Mouse (Mus musculus): ENCODE measurements around the gene Slc22a3.
A peak's percentile ranks its signal among the peaks of the same experiment; 100 is the strongest.

The Slc22a3 gene

DNA sequence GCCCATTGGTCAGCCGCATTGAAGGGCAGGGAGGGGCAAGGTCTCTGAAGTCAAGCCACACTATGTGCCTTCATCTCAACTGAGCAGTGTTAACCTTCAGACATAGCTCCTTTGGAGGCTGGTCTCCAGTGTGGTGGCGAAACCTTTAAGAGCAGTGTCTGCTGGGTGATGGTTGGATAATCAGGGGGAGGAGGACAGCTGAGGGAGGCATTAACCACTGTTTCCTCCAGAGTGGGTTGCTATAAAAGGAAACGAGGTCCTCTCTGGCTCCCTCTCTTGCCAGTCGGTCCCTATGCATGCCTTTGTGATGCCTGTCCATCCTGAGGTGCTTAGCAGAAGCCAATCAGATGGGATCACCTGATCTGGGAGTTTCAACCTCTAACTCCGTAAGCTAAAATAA is 38.8 kb downstream of the Slc22a3 start:
- DNase-seq (ENCODE audit: low spot score in 2 of 2) = no peak

DNA sequence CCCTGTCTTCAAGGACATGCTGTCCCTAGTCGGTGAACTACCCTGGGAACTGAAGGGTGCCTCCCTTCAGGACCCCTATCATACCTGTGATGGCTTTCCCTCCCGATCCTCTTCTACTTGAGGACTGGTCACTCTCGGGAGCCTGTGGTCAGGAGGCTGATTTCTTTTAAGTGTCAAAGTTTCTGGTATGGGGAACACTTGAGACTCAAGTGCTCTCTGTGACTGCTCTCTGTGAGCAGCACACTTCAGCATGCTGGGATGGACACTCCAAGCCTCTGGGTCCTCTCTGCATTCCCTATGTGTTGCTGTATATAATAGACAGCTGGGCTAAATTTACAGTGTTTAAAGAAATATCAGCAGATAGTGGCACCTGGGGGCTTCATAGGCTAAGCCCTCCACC is 39.9 kb downstream of the Slc22a3 start:
- no peak for DNase-seq (ENCODE audit: low spot score in 2 of 2)

GRCm38 (mm10) chr17:12466501-12467000 is 41.0 kb downstream of the Slc22a3 start:
- no peak for DNase-seq (ENCODE audit: low spot score in 2 of 2)

DNA sequence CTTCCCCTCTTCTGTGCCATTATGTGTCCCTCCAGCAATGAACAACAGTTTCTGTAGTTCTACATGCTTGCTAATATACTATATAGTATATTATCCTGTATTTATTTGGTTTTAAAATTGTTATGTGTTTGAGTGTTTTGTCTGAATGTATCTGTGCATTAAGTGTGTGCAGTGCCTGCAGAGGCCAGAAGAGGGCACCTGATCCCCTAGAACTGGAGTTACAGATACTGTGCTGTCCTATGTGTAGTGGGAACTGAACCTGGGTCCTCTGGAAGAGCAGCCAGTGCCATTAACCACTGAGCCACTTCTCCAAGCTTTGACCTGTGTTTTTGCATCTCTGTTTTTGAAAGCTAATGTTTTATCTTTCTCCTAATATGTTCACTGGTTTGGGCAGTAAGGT is 46.3 kb downstream of the Slc22a3 start:
- DNase-seq (ENCODE audit: low spot score in 2 of 2) = no peak

DNA sequence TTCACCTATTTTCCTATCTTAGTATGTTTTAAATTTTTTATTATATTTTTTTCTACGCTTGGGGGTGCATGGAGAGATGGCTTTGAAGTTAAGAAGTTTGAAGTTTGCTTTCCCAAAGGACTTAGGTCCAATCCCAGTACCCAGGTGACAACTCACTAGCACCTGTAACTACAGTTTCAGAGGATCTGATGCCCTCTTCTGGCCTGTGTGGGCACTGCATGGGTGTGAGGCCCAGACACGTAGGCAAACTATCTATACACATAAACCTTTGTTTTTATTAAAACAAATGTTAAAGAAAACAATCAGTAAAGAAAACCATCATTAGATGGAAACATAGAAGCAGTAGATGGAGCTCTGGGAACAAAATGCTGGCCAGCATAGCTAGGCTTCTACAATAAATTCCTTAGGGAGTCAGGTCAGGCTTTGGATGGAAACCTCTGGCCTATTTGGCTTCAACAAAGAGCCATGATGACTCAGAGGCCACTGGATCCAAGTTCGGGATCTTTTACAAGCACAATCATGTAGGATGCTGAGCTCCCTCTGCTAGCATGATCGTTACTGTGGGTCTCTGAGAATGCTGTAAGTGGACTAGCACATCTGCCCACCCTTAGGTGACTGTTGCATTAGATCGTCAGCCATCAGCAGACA is 52.2 kb downstream of the Slc22a3 start:
- DNase-seq (ENCODE audit: low spot score in 2 of 2) = peak in 1 of 2 experiments; percentile 5

DNA sequence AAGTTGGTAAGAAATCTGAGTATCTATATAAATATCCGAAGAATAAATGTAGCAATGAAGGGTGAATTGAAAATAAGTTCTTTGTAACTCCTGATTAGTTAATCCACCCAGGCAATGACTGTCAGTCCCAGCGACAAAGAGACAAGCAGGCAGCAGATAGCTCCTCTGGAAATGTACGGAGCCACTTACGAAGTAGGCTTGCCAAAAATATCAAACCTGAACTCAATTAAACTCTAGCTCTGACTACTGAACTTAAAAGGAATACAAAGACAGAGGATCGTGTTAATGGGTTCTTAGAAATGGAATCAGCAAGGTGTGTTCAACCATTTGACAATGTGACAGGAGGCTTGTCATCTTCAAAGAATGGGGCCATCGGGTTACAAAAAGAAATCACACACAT is 53.8 kb downstream of the Slc22a3 start:
- no peak for DNase-seq (ENCODE audit: low spot score in 2 of 2)

GRCm38 (mm10) chr17:12452862-12453531 is 54.5 kb downstream of the Slc22a3 start:
- DNase-seq (ENCODE audit: low spot score in 2 of 2) = no peak

DNA sequence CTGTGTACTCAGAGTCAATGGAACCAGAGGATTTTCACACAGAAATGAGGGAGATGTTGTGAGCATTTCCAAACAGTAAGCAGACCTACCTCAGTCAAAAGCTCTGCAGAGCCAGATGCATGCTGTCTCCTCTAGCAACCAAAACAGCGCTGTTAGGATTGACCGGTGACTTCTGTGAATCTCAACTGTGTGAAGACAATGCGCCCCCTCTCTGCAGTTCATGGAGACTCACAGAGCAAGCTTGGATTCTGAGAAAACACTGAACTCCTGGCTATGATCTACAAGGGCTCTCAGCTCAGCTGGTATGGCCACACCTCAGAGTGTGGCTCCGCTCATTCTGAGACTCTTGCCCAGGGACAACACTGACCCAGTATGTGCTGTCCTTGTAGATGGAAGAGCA is 56.3 kb downstream of the Slc22a3 start:
- no peak for DNase-seq (ENCODE audit: low spot score in 2 of 2)

DNA sequence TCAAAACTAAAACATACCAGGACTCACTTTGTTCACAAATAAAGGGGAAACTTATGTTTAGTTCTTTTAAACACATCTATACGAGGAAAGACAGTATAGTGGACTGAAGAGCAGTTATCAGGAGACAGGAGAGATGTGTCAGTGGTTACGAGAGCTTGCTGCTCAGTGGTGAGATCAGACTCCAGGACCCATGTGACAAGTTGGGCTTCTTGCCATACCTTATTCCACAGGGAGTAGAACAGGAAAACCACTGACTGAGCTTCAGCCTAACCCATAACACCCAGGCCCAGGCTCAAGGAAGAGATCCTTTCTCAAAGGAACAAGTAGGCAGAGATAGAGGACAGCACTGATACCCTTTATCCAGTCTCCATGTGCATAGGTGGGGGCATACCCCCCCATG is 62.9 kb downstream of the Slc22a3 start:
- DNase-seq (ENCODE audit: low spot score in 2 of 2) = no peak

- no peak for DNase-seq (ENCODE audit: low spot score in 2 of 2)
These were observed 69.7 kb downstream of the Slc22a3 start for GRCm38 (mm10) chr17:12437771-12438170.

- DNase-seq (ENCODE audit: low spot score in 2 of 2) = no peak
These were observed 75.8 kb downstream of the Slc22a3 start for GRCm38 (mm10) chr17:12431707-12432106.

DNA sequence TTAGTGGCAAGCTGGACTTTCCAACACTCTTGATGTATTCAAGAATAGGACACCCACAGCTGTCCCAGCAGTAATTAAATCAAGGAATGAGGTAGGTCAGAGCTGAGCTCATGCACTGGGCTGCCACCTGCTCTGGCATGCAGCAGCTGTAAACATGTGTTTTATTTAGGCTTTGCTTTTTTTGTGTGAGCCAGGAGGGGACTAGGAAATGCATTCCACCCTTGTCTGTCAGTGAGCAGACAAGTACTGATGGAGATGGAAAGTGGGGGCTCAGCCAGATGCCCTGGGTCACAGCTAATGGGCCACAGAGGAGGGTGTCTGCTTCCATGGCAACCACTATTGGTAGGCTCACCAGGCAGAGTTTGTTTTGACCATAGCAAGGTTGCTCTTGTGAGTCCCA is 79.1 kb downstream of the Slc22a3 start:
- no peak for DNase-seq (ENCODE audit: low spot score in 2 of 2)

DNA sequence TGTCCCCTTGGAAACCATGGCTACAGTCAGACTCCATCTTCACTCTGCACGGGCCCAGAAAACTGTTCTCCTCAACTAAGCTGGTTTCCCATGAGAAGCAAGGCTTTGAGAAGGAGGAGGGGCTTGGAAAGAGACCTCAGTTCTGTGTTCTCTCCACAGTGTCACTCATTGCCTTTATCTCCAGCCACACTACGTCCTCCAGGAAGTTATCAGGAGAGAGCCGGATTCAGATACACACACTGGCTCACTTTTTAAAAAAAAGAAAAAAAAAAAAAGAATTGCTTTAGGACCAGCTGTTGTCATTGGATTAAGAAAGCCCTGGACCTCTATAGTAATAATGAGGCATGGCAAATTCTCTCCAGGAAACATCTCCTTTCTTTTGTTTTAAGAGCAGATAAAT is 80.3 kb downstream of the Slc22a3 start:
- DNase-seq (ENCODE audit: low spot score in 2 of 2) = no peak

- no peak for DNase-seq (ENCODE audit: low spot score in 2 of 2)
These were observed 85.4 kb downstream of the Slc22a3 start for GRCm38 (mm10) chr17:12422143-12422542.

GRCm38 (mm10) chr17:12420886-12421574 is 86.5 kb downstream of the Slc22a3 start:
- DNase-seq (ENCODE audit: low spot score in 2 of 2) = no peak

DNA sequence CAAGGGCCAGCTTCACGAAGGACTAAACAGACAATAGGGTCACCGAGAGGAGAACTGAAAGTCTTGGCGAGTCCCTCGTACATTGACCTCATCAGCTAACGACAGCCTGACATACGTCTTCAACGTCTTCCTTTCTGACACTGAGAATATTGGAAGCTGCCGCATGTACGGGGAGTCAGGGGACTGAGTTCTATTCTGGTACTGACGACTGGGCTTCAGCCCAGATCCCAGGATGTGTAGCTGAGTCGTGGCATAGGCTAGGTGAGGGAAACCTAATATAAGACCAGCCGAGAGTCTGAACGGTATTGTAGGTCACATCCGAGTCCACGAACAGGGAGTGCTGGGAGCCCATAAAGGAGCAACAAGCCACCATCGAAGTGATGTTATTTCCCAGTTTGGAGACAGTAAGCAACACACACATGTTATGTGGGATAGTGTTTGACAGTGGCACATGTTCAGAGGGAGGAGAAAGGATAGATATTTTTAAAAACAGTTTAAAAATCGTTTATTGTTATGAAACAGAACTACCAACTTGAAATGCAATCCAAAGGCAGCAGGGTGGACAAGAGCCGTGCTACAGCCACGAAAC is 87.9 kb downstream of the Slc22a3 start:
- DNase-seq (ENCODE audit: low spot score in 2 of 2) = no peak

- peak; percentile 39 to 68 for DNase-seq (ENCODE audit: low spot score in 2 of 2)
These were observed 91.1 kb downstream of the Slc22a3 start for GRCm38 (mm10) chr17:12416250-12416895.

DNA sequence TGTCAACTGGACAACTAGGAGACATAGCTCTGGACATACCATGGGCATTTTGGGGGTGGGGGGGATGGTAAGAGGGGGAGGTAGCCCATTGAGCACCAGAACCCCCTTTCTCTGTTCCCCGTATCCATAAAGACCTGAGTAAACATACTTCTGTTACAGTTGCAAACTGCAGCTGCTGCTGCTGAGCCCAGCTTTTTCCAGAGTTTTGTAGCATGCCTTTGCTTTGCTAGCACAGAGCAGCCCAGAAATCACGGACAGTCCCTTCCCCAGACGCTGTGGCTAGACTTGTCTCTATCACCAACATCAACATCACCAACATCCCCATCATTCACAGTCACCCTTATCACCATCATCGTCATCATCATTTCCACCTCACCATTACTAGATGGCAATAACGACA is 91.8 kb downstream of the Slc22a3 start:
- no peak for DNase-seq (ENCODE audit: low spot score in 2 of 2)

DNA sequence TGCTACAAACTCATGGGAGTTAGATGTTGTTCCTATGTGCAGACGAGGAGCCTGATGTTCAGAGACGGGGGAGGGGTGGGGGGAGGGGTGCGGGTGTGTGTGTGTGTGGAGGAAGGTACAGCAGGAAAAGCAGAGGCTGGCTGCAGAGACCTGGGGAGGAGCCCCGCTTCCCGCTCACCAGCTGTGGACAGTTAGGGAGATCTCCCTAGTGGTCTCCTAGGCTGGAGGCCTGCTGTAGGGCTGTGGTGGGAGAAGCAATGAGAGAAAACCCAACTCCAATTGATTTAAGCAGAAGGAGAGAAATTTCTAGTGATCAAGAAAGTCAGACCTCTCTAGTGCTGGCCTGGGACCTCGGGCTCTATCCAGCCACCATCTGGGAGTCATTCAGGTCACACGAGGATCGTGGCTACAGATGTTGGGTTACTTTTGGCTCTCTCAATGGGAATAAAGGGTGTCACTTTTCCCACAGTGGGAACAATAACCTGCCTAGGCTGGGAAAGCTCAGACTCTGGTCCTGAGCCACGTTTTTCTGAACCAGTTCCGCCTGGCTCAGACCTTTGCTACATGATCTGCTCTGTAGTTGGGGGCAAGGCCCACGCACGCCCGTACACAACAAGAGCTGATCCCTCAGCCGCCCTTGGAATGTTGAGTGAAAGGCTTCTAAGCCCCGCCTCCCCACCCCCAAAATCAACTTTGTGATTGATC is 92.3 kb downstream of the Slc22a3 start:
- no peak for DNase-seq (ENCODE audit: low spot score in 2 of 2)

DNA sequence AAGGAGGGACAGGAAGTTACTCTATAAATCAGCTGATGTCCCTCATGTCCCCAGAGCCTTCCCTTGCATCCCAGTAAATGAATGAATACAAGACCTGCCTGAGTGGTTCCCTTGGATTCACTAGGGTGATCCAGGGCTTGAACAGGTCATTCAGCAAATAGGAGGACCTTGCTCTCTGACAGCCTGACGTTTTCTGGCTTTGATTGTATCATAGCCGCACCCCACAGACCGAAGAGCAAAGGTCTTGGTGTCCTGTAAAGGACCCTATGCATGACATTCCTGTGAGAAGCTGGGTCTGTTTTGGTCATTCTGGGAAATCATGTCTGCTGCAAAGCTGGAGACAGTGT is 94.6 kb downstream of the Slc22a3 start:
- DNase-seq (ENCODE audit: low spot score in 2 of 2) = no peak

DNA sequence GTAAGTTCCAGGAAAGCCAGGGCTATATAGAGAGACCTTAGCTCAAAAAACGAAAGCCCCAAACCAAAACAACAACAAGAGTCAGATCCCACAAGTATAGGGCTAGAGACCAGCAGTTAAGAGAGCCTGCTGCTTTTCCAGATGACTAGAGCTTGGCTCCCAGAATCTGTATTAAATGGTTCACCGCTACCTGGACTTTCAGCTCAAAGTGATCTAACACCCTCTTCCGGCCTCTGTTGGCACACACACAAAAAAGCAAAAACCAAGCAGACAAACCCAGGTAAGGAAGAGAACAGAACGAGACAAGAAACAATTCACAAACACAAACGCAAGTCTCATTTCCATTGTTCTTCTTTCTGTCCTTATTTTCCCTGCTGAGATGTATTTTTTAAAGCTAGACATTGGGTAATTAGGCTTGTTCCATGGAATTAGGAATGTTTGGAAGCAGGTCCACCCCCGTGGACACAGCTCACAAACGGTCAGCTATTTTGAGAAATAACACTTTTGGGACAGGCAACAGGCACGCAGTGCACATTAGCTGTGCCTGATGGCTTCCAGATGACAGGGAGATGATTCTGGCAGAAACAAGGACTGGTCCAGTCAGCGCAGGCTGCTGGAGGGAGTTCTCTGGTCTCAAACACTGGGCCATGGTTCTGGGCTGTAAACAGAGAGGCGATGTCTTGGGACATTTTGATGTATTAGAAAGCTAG is 95.2 kb downstream of the Slc22a3 start:
- no peak for DNase-seq (ENCODE audit: low spot score in 2 of 2)

Measured in spleen, postnatal 14 days (tissue).